Mouse (Mus musculus): ENCODE measurements at regions not wholly inside any gene's neighbourhood (a gene's known extent, or its start where the extent isn't known, plus 50 kb on each side); places are given as distances from the start of the nearest gene placed in this dataset.

GRCm38 (mm10) chr8:34368556-34368955, 257.0 kb upstream of the Gm10131 start:
- TF ChIP-seq POLR2A (IDR thresholded peaks at IDR 0.05; ENCODE audit: low read depth, low read length) (no peak), CTCF (conservative IDR thresholded peaks at IDR 0.05; ENCODE audit: insufficient read depth, insufficient read length, low read depth, low read length) (no peak)
